Mouse (Mus musculus) olfactory bulb, adult 2 months (tissue): ENCODE results near the gene Abhd14a.

Experiments used
- CTCF ChIP-seq: fragments of 200-500 bp; IDR thresholded peaks from 2 replicates; pipeline ENCODE4 v1.5.1; 2012; ENCODE audit warnings: low read depth, mild to moderate bottlenecking, low read length, moderate library complexity; ENCODE audit not compliant: insufficient read depth
- POLR2A ChIP-seq: fragments of 200-500 bp; IDR thresholded peaks from 2 replicates; pipeline ENCODE4 v1.6.1; 2012; ENCODE audit warnings: mild to moderate bottlenecking, low read depth, low read length, moderate library complexity; ENCODE audit not compliant: insufficient read depth

DNA sequence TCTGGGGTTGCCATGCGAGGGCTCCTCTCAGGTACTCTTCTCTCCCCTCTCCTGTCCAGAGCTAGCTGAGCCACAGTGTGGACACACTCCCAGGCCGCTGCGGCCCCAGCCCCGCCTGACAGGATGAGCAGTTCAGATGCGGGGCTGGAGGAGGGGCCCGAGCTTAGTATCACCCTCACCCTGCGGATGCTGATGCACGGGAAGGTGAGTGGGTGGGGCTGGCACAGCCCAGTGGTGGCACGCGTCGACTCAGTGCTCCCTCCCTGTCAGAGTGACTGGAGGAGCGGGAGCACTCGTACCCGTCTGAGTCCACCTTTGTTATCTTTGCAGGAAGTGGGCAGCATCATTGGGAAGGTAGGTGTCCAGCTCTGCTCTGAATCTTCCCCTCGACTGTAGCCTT, 12.5 kb upstream of the Abhd14a start:
- TF ChIP-seq CTCF (no peak), POLR2A (no peak)
